Mouse (Mus musculus) lung, adult 2 months (tissue): ENCODE data around the gene Polr3e. TPM values are rescaled to one million over a fixed set of nuclear protein-coding genes. Genes with fewer than 3 reads are reported as not detected.

Source experiments
- DNase-seq: peaks from one replicate; pipeline ENCODE4 v3.0.0; 2022
- H3K4me1 ChIP-seq: fragments of 200-500 bp; 2 replicates; pipeline ENCODE4 v1.6.1; 2011; ENCODE audit warnings: low read length; ENCODE audit not compliant: control insufficient read depth, insufficient read depth
- H3K4me3 ChIP-seq: fragments of 200-500 bp; replicated peaks from 2 replicates; pipeline ENCODE3; 2011; ENCODE audit warnings: low read depth, mild to moderate bottlenecking, control low read depth, low read length; ENCODE audit errors: extremely low read depth
- CTCF ChIP-seq: fragments of 200-500 bp; IDR thresholded peaks from 2 replicates; pipeline ENCODE4 v1.5.1; 2011; ENCODE audit warnings: mild to moderate bottlenecking, low read length, control low read depth; ENCODE audit not compliant: insufficient read depth
- POLR2A ChIP-seq: fragments of 200-500 bp; IDR thresholded peaks from 2 replicates; pipeline ENCODE4 v1.6.1; 2011; ENCODE audit warnings: low read depth, mild to moderate bottlenecking, control low read depth, low read length, borderline replicate concordance; ENCODE audit errors: extremely low read depth
- WGBS: fragments of 180-500 bp; shearing (Covaris S2); methylation state at CpG from one replicate; pipeline ENCODE4 v1.1.7; 2018; 5-methylcytosine and 5-hydroxymethylcytosine counted together
- polyA plus RNA-seq: library from polyadenylated mRNA; depleted of rRNA; stranded (reverse); fragments of >200 nt; gene quantifications from 2 replicates; pipeline ENCODE4 v1.2.3, GENCODE M21; 2012; rRNA removed

Polr3e gene
- 12.6 and 14.4 TPM in 2 replicates for polyA plus RNA-seq

- TF ChIP-seq POLR2A (no peak), CTCF (peak; percentile 75)
- Histone ChIP-seq H3K4me1 (no peaks in the 10 kb centered on the region; the same call in 1 of the 2 replicates), H3K4me3 (peak within 1 kb of the TSS; percentile 80)
- under 1% methylated on average over 101 of the region's 102 CpGs for WGBS
- peak; percentile 99 for DNase-seq
Observed at GRCm38 (mm10) chr7:120917592-120918461, at the start of gene Polr3e. TSS of gene Polr3e (plus strand) at chr7:120917744.

GRCm38 (mm10) chr7:120869883-120870282 is 47.7 kb upstream of the Polr3e start:
- TF ChIP-seq CTCF = no peak
- TF ChIP-seq POLR2A = no peak
- no peaks in the 10 kb centered on the region; the same call in 1 of the 2 replicates for H3K4me1 ChIP-seq
- DNase-seq = no peak
- no peak overlapping the region for H3K4me3 ChIP-seq
- WGBS = 33% methylated on average over 5 of the region's 5 CpGs

- 54% methylated on average over 5 of the region's 5 CpGs for WGBS
- H3K4me1 ChIP-seq = no peaks in the 10 kb centered on the region; the same call in 1 of the 2 replicates
- no peak overlapping the region for H3K4me3 ChIP-seq
- no peak for TF ChIP-seq CTCF
- no peak for TF ChIP-seq POLR2A
- no peak for DNase-seq
Observed at GRCm38 (mm10) chr7:120870431-120871008, 47.0 kb upstream of the Polr3e start.

GRCm38 (mm10) chr7:120873083-120873482 is 44.5 kb upstream of the Polr3e start:
- H3K4me3 ChIP-seq = no peak overlapping the region
- TF ChIP-seq POLR2A (no peak), CTCF (no peak)
- DNase-seq = no peak
- peaks cover 3% of the 10 kb centered on the region for H3K4me1 ChIP-seq
- 81% methylated on average over 12 of the region's 12 CpGs for WGBS

- TF ChIP-seq CTCF (no peak), POLR2A (no peak)
- 94% methylated on average over 3 of the region's 3 CpGs for WGBS
- Histone ChIP-seq H3K4me3 (no peak overlapping the region), H3K4me1 (peaks cover 3% of the 10 kb centered on the region)
- DNase-seq = no peak
Observed at GRCm38 (mm10) chr7:120874021-120874420, 43.5 kb upstream of the Polr3e start.

- TF ChIP-seq POLR2A (no peak), CTCF (no peak)
- peak; percentile 15 for DNase-seq
- 56% methylated on average over 7 of the region's 7 CpGs for WGBS
- Histone ChIP-seq H3K4me1 (peaks cover 3% of the 10 kb centered on the region), H3K4me3 (no peak overlapping the region)
Observed at GRCm38 (mm10) chr7:120874764-120875539, 42.6 kb upstream of the Polr3e start.

- Histone ChIP-seq H3K4me1 (peaks cover 3% of the 10 kb centered on the region; the same call in 1 of the 2 replicates), H3K4me3 (no peak overlapping the region)
- DNase-seq = no peak
- no peak for TF ChIP-seq CTCF
- TF ChIP-seq POLR2A = no peak
- 59% methylated on average over 3 of the region's 3 CpGs for WGBS
Observed at GRCm38 (mm10) chr7:120875540-120876388, 41.8 kb upstream of the Polr3e start.

- 76% methylated on average over 6 of the region's 6 CpGs for WGBS
- no peak overlapping the region for H3K4me3 ChIP-seq
- H3K4me1 ChIP-seq = peaks cover 3% of the 10 kb centered on the region; the same call in 1 of the 2 replicates
- TF ChIP-seq POLR2A (no peak), CTCF (no peak)
- no peak for DNase-seq
Observed at GRCm38 (mm10) chr7:120878271-120878670, 39.3 kb upstream of the Polr3e start.
